Mouse (Mus musculus): ENCODE measurements around the gene Jade2. TPM values are rescaled to one million over a fixed set of nuclear protein-coding genes. Genes with fewer than 3 reads are reported as not detected.

Jade2 gene
- polyA plus RNA-seq, 1 experiment from 2014 or later = 0.79 TPM

GRCm38 (mm10) chr11:51818837-51819236 is 38.6 kb downstream of the Jade2 start:
- Histone ChIP-seq H3K27me3 (ENCODE audit: control insufficient read depth, insufficient read depth, low read depth, low read length) (no peaks in the 10 kb centered on the region), H3K4me2 (ENCODE audit: low read depth, low read length) (no peak overlapping the region), H3K4me1 (ENCODE audit: control insufficient read depth, low read depth, low read length) (peaks cover 22% of the 10 kb centered on the region), H3K27ac (ENCODE audit: low read length) (no peak overlapping the region), H3K9ac (ENCODE audit: low read depth, low read length) (no peak overlapping the region), H3K36me3 (ENCODE audit: control insufficient read depth, insufficient read depth) (no peaks in the 10 kb centered on the region), H3K9me3 (replicated peaks; ENCODE audit: control insufficient read depth, low read length) (no peaks in the 10 kb centered on the region), H3K4me3 (ENCODE audit: low read depth, low read length) (no peak overlapping the region)
- 75% methylated on average over 4 of the region's 4 CpGs for WGBS (ENCODE audit: insufficient replicate concordance)
- no peak for ATAC-seq (ENCODE audit: low read depth)

- peaks cover 11% of the 10 kb centered on the region for H3K4me1 ChIP-seq (ENCODE audit: control insufficient read depth, low read depth, low read length)
- H3K36me3 ChIP-seq (ENCODE audit: control insufficient read depth, insufficient read depth) = no peaks in the 10 kb centered on the region
- H3K9me3 ChIP-seq (replicated peaks; ENCODE audit: control insufficient read depth, low read length) = no peaks in the 10 kb centered on the region
- H3K4me2 ChIP-seq (ENCODE audit: low read depth, low read length) = no peak overlapping the region
- no peaks in the 10 kb centered on the region for H3K27me3 ChIP-seq (ENCODE audit: control insufficient read depth, insufficient read depth, low read depth, low read length)
- WGBS (ENCODE audit: insufficient replicate concordance) = 21% methylated on average over 6 of the region's 6 CpGs
- peak; percentile 37; the same call in 1 of the 2 replicates for ATAC-seq (ENCODE audit: low read depth)
- H3K9ac ChIP-seq (ENCODE audit: low read depth, low read length) = no peak overlapping the region
- no peak overlapping the region for H3K4me3 ChIP-seq (ENCODE audit: low read depth, low read length)
- H3K27ac ChIP-seq (ENCODE audit: low read length) = no peak overlapping the region
These were observed 39.7 kb downstream of the Jade2 start for GRCm38 (mm10) chr11:51817756-51818155.

GRCm38 (mm10) chr11:51812022-51812546 is 45.4 kb downstream of the Jade2 start:
- H3K36me3 ChIP-seq (ENCODE audit: control insufficient read depth, insufficient read depth) = no peaks in the 10 kb centered on the region
- no peak overlapping the region for H3K4me2 ChIP-seq (ENCODE audit: low read depth, low read length)
- H3K9me3 ChIP-seq (replicated peaks; ENCODE audit: control insufficient read depth, low read length) = no peaks in the 10 kb centered on the region
- no peak overlapping the region for H3K9ac ChIP-seq (ENCODE audit: low read depth, low read length)
- H3K4me3 ChIP-seq (ENCODE audit: low read depth, low read length) = no peak overlapping the region
- H3K27ac ChIP-seq (ENCODE audit: low read length) = no peak overlapping the region
- H3K27me3 ChIP-seq (ENCODE audit: control insufficient read depth, insufficient read depth, low read depth, low read length) = no peaks in the 10 kb centered on the region
- WGBS (ENCODE audit: insufficient replicate concordance) = 71% methylated on average over 8 of the region's 8 CpGs
- no peak for ATAC-seq (ENCODE audit: low read depth)
- no peaks in the 10 kb centered on the region; the same call in 1 of the 2 replicates for H3K4me1 ChIP-seq (ENCODE audit: control insufficient read depth, low read depth, low read length)

- H3K27ac ChIP-seq (ENCODE audit: low read length) = no peak overlapping the region
- H3K9ac ChIP-seq (ENCODE audit: low read depth, low read length) = no peak overlapping the region
- H3K9me3 ChIP-seq (replicated peaks; ENCODE audit: control insufficient read depth, low read length) = no peaks in the 10 kb centered on the region
- no peak overlapping the region for H3K4me2 ChIP-seq (ENCODE audit: low read depth, low read length)
- H3K4me3 ChIP-seq (ENCODE audit: low read depth, low read length) = no peak overlapping the region
- WGBS (ENCODE audit: insufficient replicate concordance) = 86% methylated on average over 4 of the region's 4 CpGs
- no peaks in the 10 kb centered on the region; the same call in 1 of the 2 replicates for H3K4me1 ChIP-seq (ENCODE audit: control insufficient read depth, low read depth, low read length)
- ATAC-seq (ENCODE audit: low read depth) = no peak
- H3K36me3 ChIP-seq (ENCODE audit: control insufficient read depth, insufficient read depth) = no peaks in the 10 kb centered on the region
- no peaks in the 10 kb centered on the region for H3K27me3 ChIP-seq (ENCODE audit: control insufficient read depth, insufficient read depth, low read depth, low read length)
These were observed 46.2 kb downstream of the Jade2 start for GRCm38 (mm10) chr11:51811230-51811629.

- H3K4me1 ChIP-seq (ENCODE audit: control insufficient read depth, low read depth, low read length) = peaks cover 6% of the 10 kb centered on the region
- whole genome bisulfite sequencing (ENCODE audit: insufficient replicate concordance) = 49% methylated on average over 6 of the region's 6 CpGs
- no peaks in the 10 kb centered on the region for H3K27me3 ChIP-seq (ENCODE audit: control insufficient read depth, insufficient read depth, low read depth, low read length)
- no peaks in the 10 kb centered on the region for H3K9me3 ChIP-seq (replicated peaks; ENCODE audit: control insufficient read depth, low read length)
- H3K9ac ChIP-seq (ENCODE audit: low read depth, low read length) = no peak overlapping the region
- ATAC-seq (ENCODE audit: low read depth) = no peak
- no peak overlapping the region for H3K4me3 ChIP-seq (ENCODE audit: low read depth, low read length)
- H3K27ac ChIP-seq (ENCODE audit: low read length) = no peak overlapping the region
- no peak overlapping the region for H3K4me2 ChIP-seq (ENCODE audit: low read depth, low read length)
- H3K36me3 ChIP-seq (ENCODE audit: control insufficient read depth, insufficient read depth) = no peaks in the 10 kb centered on the region
These were observed 47.7 kb downstream of the Jade2 start for GRCm38 (mm10) chr11:51809632-51810224.

- Histone ChIP-seq H3K9me3 (replicated peaks; ENCODE audit: control insufficient read depth, low read length) (no peaks in the 10 kb centered on the region), H3K4me2 (ENCODE audit: low read depth, low read length) (no peak overlapping the region), H3K4me3 (ENCODE audit: low read depth, low read length) (no peak overlapping the region), H3K9ac (ENCODE audit: low read depth, low read length) (no peak overlapping the region), H3K4me1 (ENCODE audit: control insufficient read depth, low read depth, low read length) (peaks cover 6% of the 10 kb centered on the region), H3K36me3 (ENCODE audit: control insufficient read depth, insufficient read depth) (no peaks in the 10 kb centered on the region), H3K27me3 (ENCODE audit: control insufficient read depth, insufficient read depth, low read depth, low read length) (no peaks in the 10 kb centered on the region), H3K27ac (ENCODE audit: low read length) (no peak overlapping the region)
- ATAC-seq (ENCODE audit: low read depth) = peak; percentile 41; the same call in 1 of the 2 replicates
- 56% methylated on average over 13 of the region's 13 CpGs for WGBS (ENCODE audit: insufficient replicate concordance)
These were observed 50.2 kb downstream of the Jade2 start for GRCm38 (mm10) chr11:51807108-51807879.

GRCm38 (mm10) chr11:51805221-51805981 is 52.1 kb downstream of the Jade2 start:
- Histone ChIP-seq H3K27ac (ENCODE audit: low read length) (peak overlapping the region; percentile 51; the same call in 1 of the 2 replicates), H3K36me3 (ENCODE audit: control insufficient read depth, insufficient read depth) (no peaks in the 10 kb centered on the region), H3K4me2 (ENCODE audit: low read depth, low read length) (peak overlapping the region; percentile 60), H3K4me1 (ENCODE audit: control insufficient read depth, low read depth, low read length) (peaks cover 6% of the 10 kb centered on the region), H3K4me3 (ENCODE audit: low read depth, low read length) (peak overlapping the region; percentile 60), H3K9me3 (replicated peaks; ENCODE audit: control insufficient read depth, low read length) (no peaks in the 10 kb centered on the region), H3K9ac (ENCODE audit: low read depth, low read length) (peak overlapping the region; percentile 51), H3K27me3 (ENCODE audit: control insufficient read depth, insufficient read depth, low read depth, low read length) (no peaks in the 10 kb centered on the region)
- ATAC-seq (ENCODE audit: low read depth) = peak; percentile 71
- 28% methylated on average over 17 of the region's 17 CpGs for WGBS (ENCODE audit: insufficient replicate concordance)

GRCm38 (mm10) chr11:51800634-51801325 is 56.7 kb downstream of the Jade2 start:
- Histone ChIP-seq H3K36me3 (ENCODE audit: control insufficient read depth, insufficient read depth) (no peaks in the 10 kb centered on the region), H3K27ac (ENCODE audit: low read length) (no peak overlapping the region), H3K9me3 (replicated peaks; ENCODE audit: control insufficient read depth, low read length) (no peaks in the 10 kb centered on the region), H3K4me2 (ENCODE audit: low read depth, low read length) (no peak overlapping the region), H3K27me3 (ENCODE audit: control insufficient read depth, insufficient read depth, low read depth, low read length) (no peaks in the 10 kb centered on the region), H3K9ac (ENCODE audit: low read depth, low read length) (no peak overlapping the region), H3K4me3 (ENCODE audit: low read depth, low read length) (no peak overlapping the region), H3K4me1 (ENCODE audit: control insufficient read depth, low read depth, low read length) (peaks cover 5% of the 10 kb centered on the region)
- 28% methylated on average over 7 of the region's 8 CpGs for WGBS (ENCODE audit: insufficient replicate concordance)
- ATAC-seq (ENCODE audit: low read depth) = no peak

Measured in liver, embryonic 16.5 days (tissue).